Mouse (Mus musculus) cerebellum, adult 2 months (tissue): ENCODE results near the gene Rxfp4.
A peak's percentile ranks its signal among the peaks of the same experiment; 100 is the strongest.

Source experiments
- CTCF ChIP-seq: fragments of 200-500 bp; IDR thresholded peaks from 2 replicates; pipeline ENCODE4 v1.5.1; 2011; ENCODE audit warnings: low read depth, mild to moderate bottlenecking, control low read depth, low read length, moderate library complexity, borderline replicate concordance; ENCODE audit not compliant: insufficient read depth
- POLR2A ChIP-seq: fragments of 200-500 bp; IDR thresholded peaks from 2 replicates; pipeline ENCODE4 v1.6.1; 2011; ENCODE audit warnings: low read length, control low read depth, borderline replicate concordance; ENCODE audit not compliant: insufficient read depth

GRCm38 (mm10) chr3:88631921-88632587, 20.9 kb downstream of the Rxfp4 start:
- TF ChIP-seq CTCF (peak; percentile 93), POLR2A (no peak)
